Mouse (Mus musculus) cortical plate, adult 2 months (tissue): ENCODE results near the gene Fbxo33. TPM values are rescaled to one million over a fixed set of nuclear protein-coding genes. Genes with fewer than 3 reads are reported as not detected.
"Not testable (repeated sequence)": the region's sequence is repeated elsewhere in the genome, so short reads cannot be mapped to it uniquely, and the experiment has no call there.

ENCODE experiments used
- H3K27ac ChIP-seq: fragments of 200-500 bp; 2 replicates; pipeline ENCODE4 v1.5.1; 2012; ENCODE audit warnings: low read length, control low read depth, inconsistent platforms; ENCODE audit not compliant: insufficient read depth
- H3K4me1 ChIP-seq: fragments of 200-500 bp; 2 replicates; pipeline ENCODE4 v1.6.1; 2011; ENCODE audit warnings: low read length; ENCODE audit not compliant: control insufficient read depth, insufficient read depth
- H3K4me3 ChIP-seq: fragments of 200-500 bp; 2 replicates; pipeline ENCODE4 v1.5.1; 2011; ENCODE audit warnings: mild to moderate bottlenecking, low read length, control low read depth; ENCODE audit not compliant: insufficient read depth
- CTCF ChIP-seq: fragments of 200-500 bp; IDR thresholded peaks from 2 replicates; pipeline ENCODE4 v1.5.1; 2011; ENCODE audit warnings: mild to moderate bottlenecking, control low read depth, low read length; ENCODE audit not compliant: insufficient read depth; ENCODE audit errors: extremely low read depth
- POLR2A ChIP-seq: fragments of 200-500 bp; IDR thresholded peaks from 2 replicates; pipeline ENCODE4 v1.6.1; 2011; ENCODE audit warnings: mild to moderate bottlenecking, low read length, control low read depth; ENCODE audit not compliant: insufficient read depth; ENCODE audit errors: extremely low read depth
- polyA plus RNA-seq: library from polyadenylated mRNA; depleted of rRNA; stranded (reverse); fragments of >200 nt; gene quantifications from 2 replicates; pipeline ENCODE4 v1.2.3, GENCODE M21; 2012; rRNA removed

Fbxo33 gene
- polyA plus RNA-seq = 45.5 and 49.2 TPM in 2 replicates

- TF ChIP-seq POLR2A (peak; percentile 59), CTCF (peak; percentile 47)
- Histone ChIP-seq H3K4me1 (peaks cover 2% of the 10 kb centered on the region; the same call in 1 of the 2 replicates), H3K4me3 (peak within 1 kb of the TSS; percentile 60), H3K27ac (peak within 1 kb of the TSS; percentile 93)
Measured at GRCm38 (mm10) chr12:59219325-59220225, at the start of gene Fbxo33. TSS of gene Fbxo33 (minus strand) at chr12:59219725.

- H3K4me1 ChIP-seq = peaks cover 3% of the 10 kb centered on the region
- peak overlapping the region; percentile 28 for H3K4me3 ChIP-seq
- TF ChIP-seq CTCF (no peak), POLR2A (no peak)
- no peak overlapping the region for H3K27ac ChIP-seq
Measured at GRCm38 (mm10) chr12:59265942-59266231, 46.4 kb upstream of the Fbxo33 start.

GRCm38 (mm10) chr12:59265207-59265941 is 45.8 kb upstream of the Fbxo33 start:
- H3K4me3 ChIP-seq = peak overlapping the region; percentile 28

GRCm38 (mm10) chr12:59262841-59263240 is 43.3 kb upstream of the Fbxo33 start:
- Histone ChIP-seq H3K4me3 (no peak overlapping the region), H3K27ac (no peak overlapping the region), H3K4me1 (peaks cover 3% of the 10 kb centered on the region)
- TF ChIP-seq CTCF = no peak
- TF ChIP-seq POLR2A = no peak

More at GRCm38 (mm10) chr12:59265207-59265941, 45.8 kb upstream of the Fbxo33 start:
- H3K4me1 ChIP-seq = peaks cover 3% of the 10 kb centered on the region
- TF ChIP-seq CTCF (peak; percentile 53), POLR2A (no peak)
- no peak overlapping the region for H3K27ac ChIP-seq

- Histone ChIP-seq H3K4me3 (no peak overlapping the region), H3K4me1 (peaks cover 3% of the 10 kb centered on the region), H3K27ac (peak overlapping the region; percentile 87)
- no peak for TF ChIP-seq CTCF
- no peak for TF ChIP-seq POLR2A
Measured at GRCm38 (mm10) chr12:59260798-59261197, 41.3 kb upstream of the Fbxo33 start.

GRCm38 (mm10) chr12:59260362-59260761 is 40.8 kb upstream of the Fbxo33 start:
- peak overlapping the region; percentile 87; the same call in 1 of the 2 replicates for H3K27ac ChIP-seq
- H3K4me3 ChIP-seq = no peak overlapping the region
- TF ChIP-seq CTCF = no peak
- peaks cover 3% of the 10 kb centered on the region for H3K4me1 ChIP-seq

- Histone ChIP-seq H3K4me1 (peaks cover 3% of the 10 kb centered on the region), H3K4me3 (no peak overlapping the region), H3K27ac (no peak overlapping the region)
- TF ChIP-seq POLR2A (no peak), CTCF (no peak)
Measured at GRCm38 (mm10) chr12:59259015-59259414, 39.5 kb upstream of the Fbxo33 start.

- peak overlapping the region; percentile 84 for H3K27ac ChIP-seq
- no peak overlapping the region for H3K4me3 ChIP-seq
- TF ChIP-seq CTCF (no peak), POLR2A (no peak)
- H3K4me1 ChIP-seq = peaks cover 2% of the 10 kb centered on the region; the same call in 1 of the 2 replicates
Measured at GRCm38 (mm10) chr12:59250259-59250827, 30.8 kb upstream of the Fbxo33 start.

- no peak overlapping the region for H3K27ac ChIP-seq
- peaks cover 2% of the 10 kb centered on the region; the same call in 1 of the 2 replicates for H3K4me1 ChIP-seq
- TF ChIP-seq POLR2A = no peak
- TF ChIP-seq CTCF = no peak
Measured at GRCm38 (mm10) chr12:59248969-59249368, 29.4 kb upstream of the Fbxo33 start.

GRCm38 (mm10) chr12:59241031-59241430 is 21.5 kb upstream of the Fbxo33 start:
- H3K4me3 ChIP-seq, H3K4me1 ChIP-seq, H3K27ac ChIP-seq: not testable (repeated sequence)

More at GRCm38 (mm10) chr12:59248969-59249368, 29.4 kb upstream of the Fbxo33 start:
- no peak overlapping the region for H3K4me3 ChIP-seq
